Comparison of ENCODE assay signal across 9 mouse cellular contexts in the genomic region with DNA sequence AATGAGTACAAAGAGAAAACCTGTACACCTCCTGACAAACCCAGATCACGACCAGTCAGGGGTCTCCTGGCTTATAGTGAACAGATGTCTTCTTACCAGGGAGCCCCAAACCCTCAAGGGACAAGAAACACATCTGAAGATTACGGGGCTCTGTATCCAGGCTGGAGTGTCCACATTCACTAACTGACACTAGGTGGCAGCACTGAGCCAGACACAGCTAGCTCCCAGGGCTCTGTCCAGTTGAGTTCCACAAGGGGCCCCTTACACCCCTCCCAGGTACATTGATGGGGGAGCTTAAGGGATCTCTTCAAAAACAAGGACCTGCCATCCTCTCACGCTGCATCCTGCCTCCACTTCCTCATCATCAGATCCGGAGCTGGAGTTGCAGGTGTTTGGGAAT. TPM values are rescaled to one million over a fixed set of nuclear protein-coding genes. Genes with fewer than 3 reads are reported as not detected.
DNase-seq lines count a peak whose midpoint lies in the region; ATAC-seq and TF ChIP-seq lines count a peak whose summit lies in the region.
"Had no signal": no experiment of that assay in that cellular context is flagged by ENCODE, and none has a peak within 500 bp of the region (broad histone marks: within the 10 kb centered on the region; RNA-seq: fewer than 3 reads in every experiment).

No protein-coding gene starts in this region.

- peaks cover 18% of the 10 kb centered on the region for H3K4me1 ChIP-seq in intestine, embryonic 14.5 days (replicated peaks; ENCODE audit: control insufficient read depth, insufficient read depth, low read length)
- H3K4me1 ChIP-seq in intestine, embryonic 16.5 days (ENCODE audit: control insufficient read depth, insufficient read depth, low read length) = peaks cover 15% of the 10 kb centered on the region
- peaks cover 75% of the 10 kb centered on the region for H3K4me1 ChIP-seq in forebrain, embryonic 15.5 days
- H3K4me1 ChIP-seq in hindbrain, embryonic 16.5 days (ENCODE audit: control insufficient read depth, insufficient read depth, low read depth, low read length) = peaks cover 74% of the 10 kb centered on the region
- peaks cover 12% of the 10 kb centered on the region for H3K4me1 ChIP-seq in midbrain, postnatal 0 days (ENCODE audit: insufficient read depth, low read length)

- intact Hi-C loops in left cerebral cortex, postnatal 36 days (cut with DNase I) = loop anchor here (5.0 kb wide), 4 partner anchors 82 to 252 kb away; a partner anchor contains a TSS

- ATAC-seq in intestine, embryonic 14.5 days (replicated peaks; ENCODE audit: low FRiP score, low TSS enrichment, low read depth) = no peak
- no peak for ATAC-seq in intestine, embryonic 16.5 days
- ATAC-seq in forebrain, embryonic 15.5 days (replicated peaks) = no peak
- ATAC-seq in hindbrain, embryonic 16.5 days = no peak
- ATAC-seq in midbrain, postnatal 0 days (ENCODE audit: low FRiP score) = no peak

- H3K27me3 ChIP-seq in intestine, embryonic 14.5 days (replicated peaks; ENCODE audit: control insufficient read depth, insufficient read depth, low read length) = no peaks in the 10 kb centered on the region
- no peaks in the 10 kb centered on the region for H3K27me3 ChIP-seq in intestine, embryonic 16.5 days (replicated peaks; ENCODE audit: control insufficient read depth, insufficient read depth, low read length)
- no peaks in the 10 kb centered on the region for H3K27me3 ChIP-seq in forebrain, embryonic 15.5 days
- no peaks in the 10 kb centered on the region for H3K27me3 ChIP-seq in hindbrain, embryonic 16.5 days (replicated peaks; ENCODE audit: control insufficient read depth, insufficient read depth, low read length)
- H3K27me3 ChIP-seq in midbrain, postnatal 0 days (ENCODE audit: insufficient read depth, low read length) = no peaks in the 10 kb centered on the region

- no peak overlapping the region for H3K4me3 ChIP-seq in intestine, embryonic 14.5 days (ENCODE audit: low read depth, low read length)
- H3K4me3 ChIP-seq in intestine, embryonic 16.5 days (ENCODE audit: low read length) = no peak overlapping the region
- no peak overlapping the region for H3K4me3 ChIP-seq in forebrain, embryonic 15.5 days
- no peak overlapping the region for H3K4me3 ChIP-seq in hindbrain, embryonic 16.5 days (ENCODE audit: low read length)
- no peak overlapping the region for H3K4me3 ChIP-seq in midbrain, postnatal 0 days (ENCODE audit: low read depth, low read length)
- H3K4me3 ChIP-seq: megakaryocyte, embryonic 14.5 days had no signal

- no peak overlapping the region for H3K27ac ChIP-seq in intestine, embryonic 14.5 days (ENCODE audit: low read depth)
- H3K27ac ChIP-seq in intestine, embryonic 16.5 days (ENCODE audit: low read length) = no peak overlapping the region
- peak overlapping the region; percentile 46; the same call in 1 of the 2 replicates for H3K27ac ChIP-seq in forebrain, embryonic 15.5 days (replicated peaks)
- H3K27ac ChIP-seq in hindbrain, embryonic 16.5 days (ENCODE audit: low read depth, low read length) = no peak overlapping the region
- H3K27ac ChIP-seq in midbrain, postnatal 0 days (ENCODE audit: low read depth, low read length) = no peak overlapping the region

- peak; percentile 94 for TF ChIP-seq CTCF in midbrain, postnatal 0 days (IDR thresholded peaks at IDR 0.05)

- WGBS in intestine, embryonic 14.5 days = 14% methylated on average over 4 of the region's 4 CpGs
- WGBS in intestine, embryonic 16.5 days = 10% methylated on average over 4 of the region's 4 CpGs
- 9% methylated on average over 4 of the region's 4 CpGs for WGBS in forebrain, embryonic 15.5 days
- 9% methylated on average over 4 of the region's 4 CpGs for WGBS in hindbrain, embryonic 16.5 days
- WGBS in midbrain, postnatal 0 days = 12% methylated on average over 4 of the region's 4 CpGs

- H3K36me3 ChIP-seq in intestine, embryonic 14.5 days (ENCODE audit: control insufficient read depth, insufficient read depth, low read length) = peaks cover 40% of the 10 kb centered on the region
- peaks cover 8% of the 10 kb centered on the region; the same call in 1 of the 2 replicates for H3K36me3 ChIP-seq in intestine, embryonic 16.5 days (ENCODE audit: control insufficient read depth, insufficient read depth, low read length)
- peaks cover 19% of the 10 kb centered on the region for H3K36me3 ChIP-seq in forebrain, embryonic 15.5 days
- H3K36me3 ChIP-seq in hindbrain, embryonic 16.5 days (ENCODE audit: control insufficient read depth, insufficient read depth, low read length) = 0 out of 2 replicates have a peak, but pooled peaks cover 2% of the 10 kb centered on the region
- H3K36me3 ChIP-seq in midbrain, postnatal 0 days (ENCODE audit: insufficient read depth, low read length) = peaks cover 20% of the 10 kb centered on the region; the same call in 1 of the 2 replicates

- no peak overlapping the region for H3K9ac ChIP-seq in intestine, embryonic 14.5 days (ENCODE audit: low read length)
- no peak overlapping the region for H3K9ac ChIP-seq in intestine, embryonic 16.5 days (ENCODE audit: low read depth, low read length)
- no peak overlapping the region for H3K9ac ChIP-seq in forebrain, embryonic 15.5 days (replicated peaks)
- peak overlapping the region; percentile 35; the same call in 1 of the 2 replicates for H3K9ac ChIP-seq in hindbrain, embryonic 16.5 days (ENCODE audit: low read depth, low read length)
- no peak overlapping the region for H3K9ac ChIP-seq in midbrain, postnatal 0 days (replicated peaks; ENCODE audit: low read length, poor library complexity, severe bottlenecking)

- H3K4me2 ChIP-seq in intestine, embryonic 14.5 days (ENCODE audit: low read length) = no peak overlapping the region
- no peak overlapping the region for H3K4me2 ChIP-seq in intestine, embryonic 16.5 days (ENCODE audit: low read depth, low read length)
- H3K4me2 ChIP-seq in forebrain, embryonic 15.5 days (replicated peaks) = no peak overlapping the region
- no peak overlapping the region for H3K4me2 ChIP-seq in hindbrain, embryonic 16.5 days (ENCODE audit: low read length)
- no peak overlapping the region for H3K4me2 ChIP-seq in midbrain, postnatal 0 days (ENCODE audit: low read depth, low read length, poor library complexity, severe bottlenecking)

- DNase-seq in intestine, embryonic 14.5 days (ENCODE audit: low spot score) = peak; percentile 89
- peak; percentile 75 for DNase-seq in c-Kit-positive CD71-positive TER-119-negative erythroid progenitor cells, embryonic 14.5 days (ENCODE audit: low read depth)
- DNase-seq in left cerebral cortex, postnatal 36 days (ENCODE audit: low spot score in 2 of 2) = peak; percentile 72 to 81
- DNase-seq in midbrain, postnatal 0 days (ENCODE audit: low spot score) = peak; percentile 87
- DNase-seq in spleen, postnatal 36 days (ENCODE audit: low spot score in 2 of 2) = peak; percentile 46 to 70

- no peaks in the 10 kb centered on the region for H3K9me3 ChIP-seq in intestine, embryonic 14.5 days (ENCODE audit: control insufficient read depth, low read length)
- H3K9me3 ChIP-seq in intestine, embryonic 16.5 days (ENCODE audit: control insufficient read depth, low read length) = no peaks in the 10 kb centered on the region
- H3K9me3 ChIP-seq in forebrain, embryonic 15.5 days = no peaks in the 10 kb centered on the region
- H3K9me3 ChIP-seq in hindbrain, embryonic 16.5 days (ENCODE audit: control insufficient read depth, low read length) = no peaks in the 10 kb centered on the region
- H3K9me3 ChIP-seq in midbrain, postnatal 0 days (ENCODE audit: low read length) = no peaks in the 10 kb centered on the region
- H3K9me3 ChIP-seq: megakaryocyte, embryonic 14.5 days had no signal

RNA-seq across cellular contexts. Expression of a gene that starts 3.6 kb away (rescaled TPM):
- polyA plus RNA-seq in intestine, embryonic 14.5 days (2014; fragmentation: Nextera tagmentation; extraction: Ambion mirVana) = not detected in 2 replicates
- polyA plus RNA-seq in intestine, embryonic 16.5 days (2015; fragmentation: Nextera tagmentation; extraction: Ambion mirVana) = not detected in 2 replicates
- 0.46 TPM in 1 of 2 replicates, not detected in the other for polyA plus RNA-seq in forebrain, embryonic 15.5 days (2015; fragmentation: Nextera tagmentation; extraction: Ambion mirVana)
- polyA plus RNA-seq in hindbrain, embryonic 16.5 days (2015; fragmentation: Nextera tagmentation; extraction: Ambion mirVana) = 0.41 and 0.67 TPM in 2 replicates
- 10 to 100 TPM; 17.3 to 19.1 TPM for total RNA-seq in left cerebral cortex, postnatal 36 days (2021)
- total RNA-seq in midbrain, postnatal 0 days (2014; rRNA removed) = 8.2 and 12.1 TPM in 2 replicates
- polyA plus RNA-seq in midbrain, postnatal 0 days (2015; fragmentation: Nextera tagmentation; extraction: Ambion mirVana) = 3.2 and 4.6 TPM in 2 replicates

RNA-seq across cellular contexts. Expression of a gene that starts 4.1 kb away (rescaled TPM):
- 30.7 and 31.6 TPM in 2 replicates for polyA plus RNA-seq in intestine, embryonic 14.5 days (2014; fragmentation: Nextera tagmentation; extraction: Ambion mirVana)
- 31.4 and 31.6 TPM in 2 replicates for polyA plus RNA-seq in intestine, embryonic 16.5 days (2015; fragmentation: Nextera tagmentation; extraction: Ambion mirVana)
- polyA plus RNA-seq in forebrain, embryonic 15.5 days (2015; fragmentation: Nextera tagmentation; extraction: Ambion mirVana) = 50.1 and 52.7 TPM in 2 replicates
- polyA plus RNA-seq in hindbrain, embryonic 16.5 days (2015; fragmentation: Nextera tagmentation; extraction: Ambion mirVana) = 65.2 and 67.2 TPM in 2 replicates
- total RNA-seq in left cerebral cortex, postnatal 36 days (2021) = 100 to 1,000 TPM; 412 to 417 TPM
- total RNA-seq in midbrain, postnatal 0 days (2014; rRNA removed) = 109 and 118 TPM in 2 replicates
- polyA plus RNA-seq in midbrain, postnatal 0 days (2015; fragmentation: Nextera tagmentation; extraction: Ambion mirVana) = 65.0 and 70.6 TPM in 2 replicates

RNA-seq across cellular contexts. Expression of a gene that starts 25.8 kb away (rescaled TPM):
- polyA plus RNA-seq in intestine, embryonic 14.5 days (2014; fragmentation: Nextera tagmentation; extraction: Ambion mirVana) = 1.4 and 2.2 TPM in 2 replicates
- polyA plus RNA-seq in intestine, embryonic 16.5 days (2015; fragmentation: Nextera tagmentation; extraction: Ambion mirVana) = 1.3 and 1.8 TPM in 2 replicates
- polyA plus RNA-seq in forebrain, embryonic 15.5 days (2015; fragmentation: Nextera tagmentation; extraction: Ambion mirVana) = 19.4 and 19.5 TPM in 2 replicates
- polyA plus RNA-seq in hindbrain, embryonic 16.5 days (2015; fragmentation: Nextera tagmentation; extraction: Ambion mirVana) = 44.1 and 58.7 TPM in 2 replicates
- total RNA-seq in left cerebral cortex, postnatal 36 days (2021) = 100 to 1,000 TPM; 800 to 830 TPM
- 254 and 288 TPM in 2 replicates for total RNA-seq in midbrain, postnatal 0 days (2014; rRNA removed)
- polyA plus RNA-seq in midbrain, postnatal 0 days (2015; fragmentation: Nextera tagmentation; extraction: Ambion mirVana) = 84.2 and 97.8 TPM in 2 replicates

RNA-seq across cellular contexts. Expression of a gene that starts 52.7 kb away (rescaled TPM):
- 47.5 and 52.0 TPM in 2 replicates for polyA plus RNA-seq in intestine, embryonic 14.5 days (2014; fragmentation: Nextera tagmentation; extraction: Ambion mirVana)
- polyA plus RNA-seq in intestine, embryonic 16.5 days (2015; fragmentation: Nextera tagmentation; extraction: Ambion mirVana) = 38.8 and 43.0 TPM in 2 replicates
- polyA plus RNA-seq in forebrain, embryonic 15.5 days (2015; fragmentation: Nextera tagmentation; extraction: Ambion mirVana) = 94.8 and 99.9 TPM in 2 replicates
- polyA plus RNA-seq in hindbrain, embryonic 16.5 days (2015; fragmentation: Nextera tagmentation; extraction: Ambion mirVana) = 61.8 and 64.9 TPM in 2 replicates
- total RNA-seq in left cerebral cortex, postnatal 36 days (2021) = 10 to 100 TPM; 50.7 to 51.3 TPM
- total RNA-seq in midbrain, postnatal 0 days (2014; rRNA removed) = 40.8 and 44.0 TPM in 2 replicates
- polyA plus RNA-seq in midbrain, postnatal 0 days (2015; fragmentation: Nextera tagmentation; extraction: Ambion mirVana) = 55.9 and 59.7 TPM in 2 replicates
